Mouse (Mus musculus) forebrain, embryonic 12.5 days (tissue): Measurements from ENCODE around the gene Tmc5. TPM values are rescaled to one million over a fixed set of nuclear protein-coding genes. Genes with fewer than 3 reads are reported as not detected.

Source experiments
- ATAC-seq: fragments of 200-750 bp; cut with Nextera tagmentation; 2 replicates; pipeline ENCODE4 v1.8.0; 2017; ENCODE audit warnings: moderate TSS enrichment; ENCODE audit not compliant: low FRiP score
- H3K27ac ChIP-seq: fragments of 300-500 bp; sonication (generic); 2 replicates; pipeline ENCODE4 v1.5.1; 2016; ENCODE audit warnings: mild to moderate bottlenecking
- H3K27me3 ChIP-seq: fragments of 300-500 bp; sonication (generic); 2 replicates; pipeline ENCODE4 v1.6.1; 2016; ENCODE audit warnings: mild to moderate bottlenecking
- H3K36me3 ChIP-seq: fragments of 300-500 bp; sonication (generic); replicated peaks from 2 replicates; pipeline ENCODE4 v1.6.1; 2016; ENCODE audit warnings: mild to moderate bottlenecking
- H3K4me1 ChIP-seq: fragments of 300-500 bp; sonication (generic); 2 replicates; pipeline ENCODE4 v1.6.1; 2016
- H3K4me2 ChIP-seq: fragments of 300-500 bp; sonication (generic); 2 replicates; pipeline ENCODE4 v1.6.1; 2016; ENCODE audit warnings: mild to moderate bottlenecking, moderate library complexity
- H3K4me3 ChIP-seq: fragments of 300-500 bp; sonication (generic); replicated peaks from 2 replicates; pipeline ENCODE4 v1.5.1; 2016; ENCODE audit warnings: mild to moderate bottlenecking
- H3K9ac ChIP-seq: fragments of 300-500 bp; sonication (generic); 2 replicates; pipeline ENCODE4 v1.6.1; 2016; ENCODE audit warnings: mild to moderate bottlenecking
- H3K9me3 ChIP-seq: fragments of 300-500 bp; sonication (generic); 2 replicates; pipeline ENCODE4 v1.6.1; 2016
- WGBS: fragments of 180-500 bp; shearing (Covaris S2); methylation state at CpG from one replicate; pipeline ENCODE4 v1.1.7; 2016; 5-methylcytosine and 5-hydroxymethylcytosine counted together
- polyA plus RNA-seq: library from polyadenylated mRNA; unstranded; fragments of >200 nt; fragmentation: Nextera tagmentation; extraction: Ambion mirVana; gene quantifications from 2 replicates; pipeline ENCODE4 v1.2.1, GENCODE M21; 2016

Gene Tmc5
- polyA plus RNA-seq, 1 experiment from 2014 or later = 0.65 TPM

- 87% methylated on average over 6 of the region's 6 CpGs for WGBS
- no peaks in the 10 kb centered on the region for H3K27me3 ChIP-seq
Measured at GRCm38 (mm10) chr7:118652572-118653295, 55.6 kb downstream of the Tmc5 start.

GRCm38 (mm10) chr7:118656730-118657129 lies 59.6 kb downstream of the Tmc5 start:
- 31% methylated on average over 6 of the region's 6 CpGs for WGBS
- Histone ChIP-seq H3K4me3 (no peak overlapping the region), H3K27ac (no peak overlapping the region), H3K36me3 (no peaks in the 10 kb centered on the region), H3K4me1 (peaks cover 4% of the 10 kb centered on the region; the same call in 1 of the 2 replicates), H3K27me3 (no peaks in the 10 kb centered on the region), H3K9me3 (no peaks in the 10 kb centered on the region), H3K9ac (no peak overlapping the region), H3K4me2 (no peak overlapping the region)
- no peak for ATAC-seq

More at GRCm38 (mm10) chr7:118652572-118653295, 55.6 kb downstream of the Tmc5 start:
- Histone ChIP-seq H3K4me3 (no peak overlapping the region), H3K4me1 (peaks cover 4% of the 10 kb centered on the region; the same call in 1 of the 2 replicates), H3K9me3 (no peaks in the 10 kb centered on the region), H3K4me2 (no peak overlapping the region), H3K27ac (no peak overlapping the region), H3K9ac (no peak overlapping the region), H3K36me3 (no peaks in the 10 kb centered on the region)
- no peak for ATAC-seq

- H3K9ac ChIP-seq = no peak overlapping the region
- H3K27me3 ChIP-seq = no peaks in the 10 kb centered on the region
- H3K27ac ChIP-seq = no peak overlapping the region
- 98% methylated on average over 2 of the region's 2 CpGs for WGBS
- no peak overlapping the region for H3K4me2 ChIP-seq
- ATAC-seq = no peak
- peaks cover 8% of the 10 kb centered on the region; the same call in 1 of the 2 replicates for H3K9me3 ChIP-seq
- H3K36me3 ChIP-seq = no peaks in the 10 kb centered on the region
- no peaks in the 10 kb centered on the region for H3K4me1 ChIP-seq
- no peak overlapping the region for H3K4me3 ChIP-seq
Measured at GRCm38 (mm10) chr7:118667773-118668172, 70.7 kb downstream of the Tmc5 start.

- 83% methylated on average over 4 of the region's 4 CpGs for WGBS
- H3K9me3 ChIP-seq = no peaks in the 10 kb centered on the region
Measured at GRCm38 (mm10) chr7:118670142-118670541, 73.0 kb downstream of the Tmc5 start.

GRCm38 (mm10) chr7:118676826-118677225 lies 79.7 kb downstream of the Tmc5 start:
- WGBS = 84% methylated on average over 4 of the region's 4 CpGs
- H3K27ac ChIP-seq = no peak overlapping the region

More at GRCm38 (mm10) chr7:118670142-118670541, 73.0 kb downstream of the Tmc5 start:
- Histone ChIP-seq H3K27ac (no peak overlapping the region), H3K4me3 (no peak overlapping the region), H3K9ac (no peak overlapping the region), H3K36me3 (no peaks in the 10 kb centered on the region), H3K4me2 (no peak overlapping the region), H3K27me3 (no peaks in the 10 kb centered on the region), H3K4me1 (no peaks in the 10 kb centered on the region)
- ATAC-seq = no peak

GRCm38 (mm10) chr7:118688199-118688598 lies 91.1 kb downstream of the Tmc5 start:
- ATAC-seq = peak; percentile 63
- no peak overlapping the region for H3K9ac ChIP-seq
- H3K4me2 ChIP-seq = no peak overlapping the region
- no peak overlapping the region for H3K27ac ChIP-seq
- H3K4me1 ChIP-seq = no peaks in the 10 kb centered on the region
- 26% methylated on average over 5 of the region's 5 CpGs for WGBS
- H3K27me3 ChIP-seq = no peaks in the 10 kb centered on the region
- peaks cover 57% of the 10 kb centered on the region for H3K36me3 ChIP-seq
- no peaks in the 10 kb centered on the region for H3K9me3 ChIP-seq
- H3K4me3 ChIP-seq = no peak overlapping the region

More at GRCm38 (mm10) chr7:118676826-118677225, 79.7 kb downstream of the Tmc5 start:
- ATAC-seq = no peak
- Histone ChIP-seq H3K4me2 (no peak overlapping the region), H3K9ac (no peak overlapping the region), H3K27me3 (no peaks in the 10 kb centered on the region), H3K4me3 (no peak overlapping the region), H3K4me1 (no peaks in the 10 kb centered on the region), H3K36me3 (no peaks in the 10 kb centered on the region), H3K9me3 (no peaks in the 10 kb centered on the region)

- 93% methylated on average over 7 of the region's 7 CpGs for WGBS
Measured at GRCm38 (mm10) chr7:118689088-118689487, 92.0 kb downstream of the Tmc5 start.

GRCm38 (mm10) chr7:118691287-118691686 lies 94.2 kb downstream of the Tmc5 start:
- ATAC-seq = no peak
- Histone ChIP-seq H3K27ac (no peak overlapping the region), H3K4me1 (no peaks in the 10 kb centered on the region), H3K4me3 (no peak overlapping the region), H3K36me3 (peaks cover 86% of the 10 kb centered on the region), H3K9ac (no peak overlapping the region), H3K9me3 (no peaks in the 10 kb centered on the region), H3K4me2 (no peak overlapping the region), H3K27me3 (no peaks in the 10 kb centered on the region)
- WGBS = 91% methylated on average over 2 of the region's 2 CpGs

More at GRCm38 (mm10) chr7:118689088-118689487, 92.0 kb downstream of the Tmc5 start:
- H3K4me3 ChIP-seq = no peak overlapping the region
- H3K9me3 ChIP-seq = no peaks in the 10 kb centered on the region
- H3K9ac ChIP-seq = no peak overlapping the region
- ATAC-seq = no peak
- no peak overlapping the region for H3K27ac ChIP-seq
- H3K36me3 ChIP-seq = peaks cover 66% of the 10 kb centered on the region
- H3K4me1 ChIP-seq = no peaks in the 10 kb centered on the region
- no peak overlapping the region for H3K4me2 ChIP-seq
- no peaks in the 10 kb centered on the region for H3K27me3 ChIP-seq

GRCm38 (mm10) chr7:118696146-118696545 lies 99.0 kb downstream of the Tmc5 start:
- no peak for ATAC-seq
- Histone ChIP-seq H3K4me1 (no peaks in the 10 kb centered on the region), H3K9ac (no peak overlapping the region), H3K4me3 (no peak overlapping the region), H3K27ac (no peak overlapping the region), H3K36me3 (peaks cover 75% of the 10 kb centered on the region), H3K9me3 (no peaks in the 10 kb centered on the region), H3K27me3 (no peaks in the 10 kb centered on the region), H3K4me2 (no peak overlapping the region)
- WGBS = 96% methylated on average over 6 of the region's 6 CpGs

GRCm38 (mm10) chr7:118697168-118697567 lies 100.1 kb downstream of the Tmc5 start:
- no peak overlapping the region for H3K27ac ChIP-seq
- peaks cover 68% of the 10 kb centered on the region for H3K36me3 ChIP-seq
- H3K4me3 ChIP-seq = no peak overlapping the region
- H3K27me3 ChIP-seq = no peaks in the 10 kb centered on the region
- H3K4me1 ChIP-seq = no peaks in the 10 kb centered on the region
- H3K9ac ChIP-seq = no peak overlapping the region
- H3K4me2 ChIP-seq = no peak overlapping the region
- 83% methylated on average over 4 of the region's 4 CpGs for WGBS
- no peaks in the 10 kb centered on the region for H3K9me3 ChIP-seq
- no peak for ATAC-seq

GRCm38 (mm10) chr7:118698882-118699281 lies 101.8 kb downstream of the Tmc5 start:
- no peak for ATAC-seq
- H3K4me1 ChIP-seq = peaks cover 8% of the 10 kb centered on the region
- peaks cover 52% of the 10 kb centered on the region for H3K36me3 ChIP-seq
- H3K27ac ChIP-seq = no peak overlapping the region
- no peak overlapping the region for H3K4me3 ChIP-seq
- no peak overlapping the region for H3K4me2 ChIP-seq
- no peaks in the 10 kb centered on the region for H3K27me3 ChIP-seq
- H3K9me3 ChIP-seq = no peaks in the 10 kb centered on the region
- WGBS = 97% methylated on average over 9 of the region's 9 CpGs
- no peak overlapping the region for H3K9ac ChIP-seq

GRCm38 (mm10) chr7:118703144-118703561 lies 106.1 kb downstream of the Tmc5 start:
- no peak for ATAC-seq
- H3K27ac ChIP-seq = no peak overlapping the region
- H3K36me3 ChIP-seq = peaks cover 13% of the 10 kb centered on the region
- no peak overlapping the region for H3K4me2 ChIP-seq
- peaks cover 27% of the 10 kb centered on the region for H3K4me1 ChIP-seq
- no peaks in the 10 kb centered on the region for H3K9me3 ChIP-seq
- WGBS = 94% methylated on average over 15 of the region's 15 CpGs
- H3K27me3 ChIP-seq = no peaks in the 10 kb centered on the region
- no peak overlapping the region for H3K4me3 ChIP-seq
- H3K9ac ChIP-seq = no peak overlapping the region
